Mouse (Mus musculus) midbrain, embryonic 12.5 days (tissue): ENCODE measurements at regions not wholly inside any gene's neighbourhood (a gene's known extent, or its start where the extent isn't known, plus 50 kb on each side); places are given as distances from the start of the nearest gene placed in this dataset.

Experiments
- ATAC-seq: fragments of 200-750 bp; cut with Nextera tagmentation; 2 replicates; pipeline ENCODE4 v1.8.0; 2017; ENCODE audit warnings: low read depth, moderate TSS enrichment, moderate library complexity; ENCODE audit not compliant: low FRiP score
- H3K27ac ChIP-seq: fragments of 300-500 bp; sonication (generic); replicated peaks from 2 replicates; pipeline ENCODE4 v1.5.1; 2016; ENCODE audit warnings: mild to moderate bottlenecking
- H3K27me3 ChIP-seq: fragments of 300-500 bp; sonication (generic); 2 replicates; pipeline ENCODE4 v1.6.1; 2016; ENCODE audit warnings: mild to moderate bottlenecking
- H3K36me3 ChIP-seq: fragments of 300-500 bp; sonication (generic); 2 replicates; pipeline ENCODE4 v1.6.1; 2016
- H3K4me1 ChIP-seq: fragments of 300-500 bp; sonication (generic); 2 replicates; pipeline ENCODE4 v1.6.1; 2016
- H3K4me2 ChIP-seq: fragments of 300-500 bp; sonication (generic); replicated peaks from 2 replicates; pipeline ENCODE4 v1.6.1; 2016; ENCODE audit warnings: mild to moderate bottlenecking, moderate library complexity
- H3K4me3 ChIP-seq: fragments of 300-500 bp; sonication (generic); 2 replicates; pipeline ENCODE4 v1.5.1; 2016; ENCODE audit warnings: mild to moderate bottlenecking
- H3K9ac ChIP-seq: fragments of 300-500 bp; sonication (generic); replicated peaks from 2 replicates; pipeline ENCODE4 v1.6.1; 2016; ENCODE audit warnings: mild to moderate bottlenecking, moderate library complexity
- H3K9me3 ChIP-seq: fragments of 300-500 bp; sonication (generic); 2 replicates; pipeline ENCODE4 v1.6.1; 2016; ENCODE audit warnings: mild to moderate bottlenecking
- WGBS: fragments of 180-500 bp; shearing (Covaris S2); methylation state at CpG from one replicate; pipeline ENCODE4 v1.1.7; 2016; 5-methylcytosine and 5-hydroxymethylcytosine counted together

GRCm38 (mm10) chr1:169140056-169140455 lies 391.2 kb downstream of the Nuf2 start:
- Histone ChIP-seq H3K27me3 (no peaks in the 10 kb centered on the region), H3K27ac (peak overlapping the region; percentile 56), H3K4me1 (no peaks in the 10 kb centered on the region; the same call in 1 of the 2 replicates), H3K36me3 (no peaks in the 10 kb centered on the region), H3K9me3 (no peaks in the 10 kb centered on the region), H3K9ac (no peak overlapping the region), H3K4me3 (no peak overlapping the region), H3K4me2 (no peak overlapping the region)
- 60% methylated on average over 3 of the region's 3 CpGs for WGBS
- ATAC-seq = no peak; the same call in 1 of the 2 replicates

GRCm38 (mm10) chr1:169139507-169139906 lies 391.8 kb downstream of the Nuf2 start:
- H3K27ac ChIP-seq = peak overlapping the region; percentile 56
- no peak overlapping the region for H3K9ac ChIP-seq
- H3K4me2 ChIP-seq = no peak overlapping the region
- no peaks in the 10 kb centered on the region for H3K27me3 ChIP-seq
- no peaks in the 10 kb centered on the region for H3K9me3 ChIP-seq
- ATAC-seq = peak; percentile 69; the same call in 1 of the 2 replicates
- H3K4me3 ChIP-seq = no peak overlapping the region
- no peaks in the 10 kb centered on the region for H3K36me3 ChIP-seq
- no peaks in the 10 kb centered on the region; the same call in 1 of the 2 replicates for H3K4me1 ChIP-seq
- WGBS = 47% methylated on average over 5 of the region's 5 CpGs

- Histone ChIP-seq H3K36me3 (no peaks in the 10 kb centered on the region), H3K9ac (no peak overlapping the region), H3K27me3 (no peaks in the 10 kb centered on the region), H3K4me3 (no peak overlapping the region), H3K4me2 (no peak overlapping the region), H3K9me3 (no peaks in the 10 kb centered on the region), H3K4me1 (no peaks in the 10 kb centered on the region; the same call in 1 of the 2 replicates), H3K27ac (peak overlapping the region; percentile 69)
- ATAC-seq = peak; percentile 70; the same call in 1 of the 2 replicates
- 25% methylated on average over 2 of the region's 2 CpGs for WGBS
Observed at GRCm38 (mm10) chr1:169139184-169139486, 392.1 kb downstream of the Nuf2 start.

GRCm38 (mm10) chr1:169138404-169139183 lies 392.7 kb downstream of the Nuf2 start:
- H3K27me3 ChIP-seq = no peaks in the 10 kb centered on the region
- H3K27ac ChIP-seq = peak overlapping the region; percentile 69
- no peaks in the 10 kb centered on the region for H3K9me3 ChIP-seq
- H3K4me2 ChIP-seq = no peak overlapping the region
- H3K9ac ChIP-seq = no peak overlapping the region
- 58% methylated on average over 6 of the region's 6 CpGs for WGBS
- no peak overlapping the region for H3K4me3 ChIP-seq
- H3K4me1 ChIP-seq = no peaks in the 10 kb centered on the region; the same call in 1 of the 2 replicates
- 0 out of 2 replicates have a peak, but pooled peaks have one; percentile 47 for ATAC-seq
- H3K36me3 ChIP-seq = no peaks in the 10 kb centered on the region

GRCm38 (mm10) chr1:169135542-169135941 lies 395.7 kb downstream of the Nuf2 start:
- Histone ChIP-seq H3K27me3 (no peaks in the 10 kb centered on the region), H3K4me3 (no peak overlapping the region), H3K4me1 (no peaks in the 10 kb centered on the region; the same call in 1 of the 2 replicates), H3K9ac (no peak overlapping the region), H3K36me3 (no peaks in the 10 kb centered on the region), H3K4me2 (no peak overlapping the region), H3K27ac (no peak overlapping the region), H3K9me3 (no peaks in the 10 kb centered on the region)
- ATAC-seq = no peak

- Histone ChIP-seq H3K27ac (no peak overlapping the region), H3K36me3 (no peaks in the 10 kb centered on the region), H3K9me3 (no peaks in the 10 kb centered on the region), H3K4me3 (no peak overlapping the region), H3K4me1 (0 out of 2 replicates have a peak, but pooled peaks cover 3% of the 10 kb centered on the region), H3K4me2 (no peak overlapping the region), H3K9ac (no peak overlapping the region), H3K27me3 (no peaks in the 10 kb centered on the region)
- 63% methylated on average over 4 of the region's 4 CpGs for WGBS
- ATAC-seq = no peak
Observed at GRCm38 (mm10) chr1:169103669-169104068, 427.6 kb downstream of the Nuf2 start.

GRCm38 (mm10) chr1:169103113-169103512 lies 428.2 kb downstream of the Nuf2 start:
- Histone ChIP-seq H3K9me3 (no peaks in the 10 kb centered on the region), H3K4me2 (no peak overlapping the region), H3K27ac (no peak overlapping the region), H3K4me3 (no peak overlapping the region), H3K4me1 (0 out of 2 replicates have a peak, but pooled peaks cover 3% of the 10 kb centered on the region), H3K36me3 (no peaks in the 10 kb centered on the region), H3K27me3 (no peaks in the 10 kb centered on the region), H3K9ac (no peak overlapping the region)
- ATAC-seq = no peak
- WGBS = 74% methylated on average over 2 of the region's 2 CpGs

- Histone ChIP-seq H3K27ac (no peak overlapping the region), H3K9ac (no peak overlapping the region), H3K36me3 (no peaks in the 10 kb centered on the region), H3K4me1 (0 out of 2 replicates have a peak, but pooled peaks cover 3% of the 10 kb centered on the region), H3K27me3 (no peaks in the 10 kb centered on the region), H3K9me3 (no peaks in the 10 kb centered on the region), H3K4me3 (no peak overlapping the region), H3K4me2 (no peak overlapping the region)
- no peak for ATAC-seq
- 78% methylated on average over 5 of the region's 5 CpGs for WGBS
Observed at GRCm38 (mm10) chr1:169099221-169099620, 432.0 kb downstream of the Nuf2 start.

GRCm38 (mm10) chr1:169096737-169097136 lies 434.5 kb downstream of the Nuf2 start:
- no peaks in the 10 kb centered on the region for H3K36me3 ChIP-seq
- no peak overlapping the region for H3K4me2 ChIP-seq
- no peaks in the 10 kb centered on the region for H3K9me3 ChIP-seq
- 66% methylated on average over 5 of the region's 5 CpGs for WGBS
- ATAC-seq = no peak
- H3K9ac ChIP-seq = no peak overlapping the region
- H3K27ac ChIP-seq = no peak overlapping the region
- H3K4me3 ChIP-seq = no peak overlapping the region
- H3K27me3 ChIP-seq = no peaks in the 10 kb centered on the region
- no peaks in the 10 kb centered on the region for H3K4me1 ChIP-seq

- Histone ChIP-seq H3K4me1 (no peaks in the 10 kb centered on the region), H3K36me3 (no peaks in the 10 kb centered on the region), H3K4me2 (no peak overlapping the region), H3K4me3 (no peak overlapping the region), H3K9me3 (no peaks in the 10 kb centered on the region), H3K27me3 (no peaks in the 10 kb centered on the region), H3K27ac (no peak overlapping the region), H3K9ac (no peak overlapping the region)
- 64% methylated on average over 3 of the region's 3 CpGs for WGBS
- ATAC-seq = no peak
Observed at GRCm38 (mm10) chr1:169093602-169094354, 437.5 kb downstream of the Nuf2 start.

- Histone ChIP-seq H3K9ac (no peak overlapping the region), H3K4me1 (peaks cover 5% of the 10 kb centered on the region; the same call in 1 of the 2 replicates), H3K9me3 (no peaks in the 10 kb centered on the region), H3K36me3 (no peaks in the 10 kb centered on the region), H3K27me3 (no peaks in the 10 kb centered on the region), H3K4me3 (no peak overlapping the region), H3K27ac (no peak overlapping the region), H3K4me2 (no peak overlapping the region)
- ATAC-seq = no peak
- 65% methylated on average over 3 of the region's 3 CpGs for whole genome bisulfite sequencing
Observed at GRCm38 (mm10) chr1:169086032-169086431, 445.2 kb downstream of the Nuf2 start.

GRCm38 (mm10) chr1:169080686-169081085 lies 450.6 kb downstream of the Nuf2 start:
- Histone ChIP-seq H3K9me3 (no peaks in the 10 kb centered on the region), H3K27ac (no peak overlapping the region), H3K9ac (no peak overlapping the region), H3K36me3 (no peaks in the 10 kb centered on the region), H3K4me3 (no peak overlapping the region), H3K4me1 (no peaks in the 10 kb centered on the region), H3K4me2 (no peak overlapping the region), H3K27me3 (no peaks in the 10 kb centered on the region)
- ATAC-seq = no peak
- 93% methylated on average over 1 of the region's 1 CpGs for WGBS
